Mouse (Mus musculus) Patski (cell line): ENCODE measurements at regions not wholly inside any gene's neighbourhood (a gene's known extent, or its start where the extent isn't known, plus 50 kb on each side); places are given as distances from the start of the nearest gene placed in this dataset.

ENCODE experiments used
- ATAC-seq: fragments of 100-300 bp; one replicate; pipeline ENCODE4 v1.8.0; 2021
- CTCF ChIA-PET: fragments of 350-600 bp; sonication (Branson Sonifier 250); formaldehyde crosslinking; loops from one replicate; lab custom pipeline; 2022; ENCODE audit warnings: inconsistent platforms; lab: Charles Lee
- POLR2A ChIA-PET: fragments of 350-600 bp; sonication (Branson Sonifier 250); formaldehyde crosslinking; loops from one replicate; lab custom pipeline; 2022; ENCODE audit warnings: antibody characterized with exemption, inconsistent platforms; lab: Charles Lee
- DNase-seq: peaks from one replicate; pipeline ENCODE4 v3.0.0-alpha.2; 2011; ENCODE audit warnings: low read depth, low spot score
- H3K27me3 ChIP-seq: fragments of 371-371 bp; one replicate; pipeline ENCODE4 v1.5.1; 2021
- CTCF ChIP-seq: fragments of 100-300 bp; IDR thresholded peaks from one replicate; pipeline ENCODE4 v1.5.1; 2021
- in situ Hi-C: fragments of 300-500 bp; cut with MboI; formaldehyde crosslinking; loops from 3 replicates; pipeline ENCODE4 v1.11.1; 2018; ENCODE audit warnings: low pct_unique_long_range_greater_than_20kb, mixed read lengths

GRCm38 (mm10) chr15:10899904-10900303, 52.2 kb upstream of the C1qtnf3 start:
- ChIA-PET CTCF (interaction anchor here (1.0 to 3.6 kb wide), 5 partner anchors 10 to 412 kb away, joined by 3 to 31 read pairs (median 4); no protein-coding TSS in a partner anchor), POLR2A (no interaction called here)
- no peaks in the 10 kb centered on the region for H3K27me3 ChIP-seq
- in situ Hi-C loops = loop anchor here (5.0 kb wide), 1 partner anchor 403 kb away; no protein-coding TSS in a partner anchor
- ATAC-seq (no peak), DNase-seq (no peak)
- TF ChIP-seq CTCF = no peak

- CTCF ChIA-PET = interaction anchor here (0.8 to 3.6 kb wide), 5 partner anchors 11 to 413 kb away, joined by 3 to 31 read pairs (median 4); no protein-coding TSS in a partner anchor
These were observed 51.1 kb upstream of the C1qtnf3 start for GRCm38 (mm10) chr15:10901075-10901474.

GRCm38 (mm10) chr15:10901745-10902262, 50.3 kb upstream of the C1qtnf3 start:
- ChIA-PET CTCF (interaction anchor here (0.8 to 3.6 kb wide), 6 partner anchors 11 to 414 kb away, joined by 3 to 31 read pairs (median 4); no protein-coding TSS in a partner anchor), POLR2A (no interaction called here)
- TF ChIP-seq CTCF = no peak
- DNase-seq (no peak), ATAC-seq (no peak)
- no peaks in the 10 kb centered on the region for H3K27me3 ChIP-seq
- in situ Hi-C loops = loop anchor here (5.0 kb wide), 1 partner anchor 405 kb away; no protein-coding TSS in a partner anchor

More at GRCm38 (mm10) chr15:10901075-10901474, 51.1 kb upstream of the C1qtnf3 start:
- POLR2A ChIA-PET = interaction anchor here (1.2 kb wide), 1 partner anchor 323 kb away, joined by 3 read pairs; no protein-coding TSS in a partner anchor
- ATAC-seq = peak; percentile 27
- peak; percentile 83 for TF ChIP-seq CTCF
- no peak for DNase-seq
- H3K27me3 ChIP-seq = no peaks in the 10 kb centered on the region
- in situ Hi-C loops = loop anchor here (5.0 kb wide), 1 partner anchor 404 kb away; no protein-coding TSS in a partner anchor
